Mouse (Mus musculus): ENCODE results near the gene Ankrd13d. TPM values are rescaled to one million over a fixed set of nuclear protein-coding genes. Genes with fewer than 3 reads are reported as not detected.
"Not testable (repeated sequence)": the region's sequence is repeated elsewhere in the genome, so short reads cannot be mapped to it uniquely, and the experiment has no call there.

Gene Ankrd13d
- polyA plus RNA-seq, 1 experiment from 2014 or later: 62.9 TPM

DNA sequence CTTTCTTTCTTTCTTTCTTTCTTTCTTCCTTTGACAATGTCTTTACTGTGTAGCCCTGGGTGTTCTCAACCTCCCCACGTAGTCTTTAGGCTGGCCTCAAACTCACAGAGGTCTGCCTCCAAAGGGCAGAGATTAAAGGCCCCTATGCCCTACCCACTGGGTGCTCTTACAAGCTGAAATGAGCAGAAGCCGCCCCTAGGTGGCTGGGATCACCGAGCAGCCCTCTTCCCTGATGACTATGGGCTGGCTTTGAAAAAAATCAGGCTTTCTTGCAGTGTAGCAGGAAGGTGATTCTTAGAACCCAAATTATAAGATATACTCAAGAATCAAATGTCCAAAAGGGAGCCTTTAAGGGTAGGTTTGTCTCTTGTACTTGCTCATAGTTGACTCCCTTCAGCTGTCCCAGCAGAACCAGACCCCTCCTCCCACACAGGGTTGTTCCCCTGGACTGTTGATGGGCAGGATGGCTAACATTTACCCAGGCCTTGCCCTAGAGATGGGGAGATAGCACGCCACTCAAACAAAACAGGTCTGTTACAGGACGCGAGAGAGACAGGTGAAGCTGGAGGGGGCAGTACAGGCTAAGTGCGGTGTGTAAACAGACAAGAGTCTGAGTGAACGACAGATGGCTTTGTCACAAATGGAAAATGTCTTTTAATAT, 21.8 kb downstream of the Ankrd13d start:
- no peak for ATAC-seq (ENCODE audit: low read depth)
- WGBS: 62% methylated on average over 8 of the region's 8 CpGs
- Histone ChIP-seq H3K27me3 (ENCODE audit: control insufficient read depth, insufficient read depth, low read length) (no peaks in the 10 kb centered on the region), H3K9ac (replicated peaks; ENCODE audit: low read depth, low read length) (no peak overlapping the region), H3K4me3 (ENCODE audit: low read depth, low read length) (no peak overlapping the region), H3K27ac (ENCODE audit: low read depth, low read length) (no peak overlapping the region), H3K4me2 (ENCODE audit: low read depth, low read length) (no peak overlapping the region), H3K9me3 (ENCODE audit: control insufficient read depth, low read length) (no peaks in the 10 kb centered on the region), H3K4me1 (ENCODE audit: control insufficient read depth, insufficient read depth, low read length) (0 out of 2 replicates have a peak, but pooled peaks cover 2% of the 10 kb centered on the region), H3K36me3 (ENCODE audit: control insufficient read depth, insufficient read depth, low read length) (no peaks in the 10 kb centered on the region)

DNA sequence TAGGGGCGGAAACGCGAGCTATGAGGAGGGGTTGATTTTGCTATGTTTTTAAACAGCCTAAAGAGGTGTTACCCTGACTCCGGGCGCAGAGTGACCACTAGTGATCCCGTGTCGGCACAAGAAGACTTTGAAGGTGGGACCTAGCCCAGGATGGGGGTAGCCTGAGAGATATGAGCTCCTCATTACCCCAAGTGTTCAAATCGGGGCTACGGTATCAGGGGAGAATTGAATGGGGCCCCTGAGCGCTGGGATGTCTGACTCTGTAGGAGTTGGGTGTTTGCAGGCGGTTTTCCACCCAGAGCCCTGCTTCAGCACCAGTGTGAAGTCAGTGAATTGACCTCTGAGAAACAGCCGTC, 25.1 kb downstream of the Ankrd13d start:
- H3K9me3 ChIP-seq (ENCODE audit: control insufficient read depth, low read length): no peaks in the 10 kb centered on the region
- peak overlapping the region; percentile 84 for H3K4me2 ChIP-seq (ENCODE audit: low read depth, low read length)
- peak overlapping the region; percentile 25; the same call in 1 of the 2 replicates for H3K9ac ChIP-seq (replicated peaks; ENCODE audit: low read depth, low read length)
- no peak overlapping the region for H3K27ac ChIP-seq (ENCODE audit: low read depth, low read length)
- H3K36me3 ChIP-seq (ENCODE audit: control insufficient read depth, insufficient read depth, low read length): no peaks in the 10 kb centered on the region
- no peaks in the 10 kb centered on the region for H3K27me3 ChIP-seq (ENCODE audit: control insufficient read depth, insufficient read depth, low read length)
- ATAC-seq (ENCODE audit: low read depth): no peak
- WGBS: 17% methylated on average over 12 of the region's 12 CpGs
- H3K4me1 ChIP-seq (ENCODE audit: control insufficient read depth, insufficient read depth, low read length): 0 out of 2 replicates have a peak, but pooled peaks cover 2% of the 10 kb centered on the region
- peak overlapping the region; percentile 51 for H3K4me3 ChIP-seq (ENCODE audit: low read depth, low read length)

DNA sequence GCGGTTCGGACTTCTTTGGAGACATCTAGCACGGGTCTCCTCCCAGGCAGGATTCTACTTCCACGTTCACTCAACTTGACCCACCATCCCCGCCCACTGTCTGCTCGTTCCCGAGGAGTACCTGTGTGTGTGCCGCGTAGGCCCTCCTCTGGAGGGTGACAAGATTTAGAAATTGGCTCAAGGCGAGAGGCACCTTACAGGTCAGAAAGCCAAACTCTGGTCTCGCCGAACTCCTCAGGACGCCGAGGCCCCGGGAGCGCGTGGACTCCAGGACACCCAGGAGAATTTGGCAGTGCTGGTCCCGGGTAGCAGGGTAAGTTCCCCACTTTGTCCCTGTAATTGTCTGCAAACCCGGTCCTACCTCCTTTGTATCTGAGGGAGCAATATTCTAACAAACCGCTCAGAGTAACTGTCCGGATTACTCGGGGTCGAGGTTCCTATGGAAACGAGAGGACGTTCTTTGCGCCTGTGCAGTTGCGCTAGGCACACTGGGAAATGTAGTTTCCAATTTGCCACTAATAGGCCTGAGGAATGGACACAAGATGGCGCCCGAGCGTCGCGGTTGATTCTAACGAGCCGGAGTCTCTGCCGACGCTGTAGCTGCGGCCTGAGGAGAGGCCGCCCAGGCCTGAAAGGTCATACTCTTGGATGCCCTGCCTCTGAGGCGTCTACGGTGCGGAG, 25.6 kb downstream of the Ankrd13d start:
- H3K4me2 ChIP-seq (ENCODE audit: low read depth, low read length): peak overlapping the region; percentile 84
- H3K9ac ChIP-seq (replicated peaks; ENCODE audit: low read depth, low read length): peak overlapping the region; percentile 50
- no peaks in the 10 kb centered on the region for H3K27me3 ChIP-seq (ENCODE audit: control insufficient read depth, insufficient read depth, low read length)
- H3K9me3 ChIP-seq (ENCODE audit: control insufficient read depth, low read length): no peaks in the 10 kb centered on the region
- 0 out of 2 replicates have a peak, but pooled peaks cover 2% of the 10 kb centered on the region for H3K4me1 ChIP-seq (ENCODE audit: control insufficient read depth, insufficient read depth, low read length)
- H3K27ac ChIP-seq (ENCODE audit: low read depth, low read length): no peak overlapping the region
- peak overlapping the region; percentile 51 for H3K4me3 ChIP-seq (ENCODE audit: low read depth, low read length)
- no peaks in the 10 kb centered on the region for H3K36me3 ChIP-seq (ENCODE audit: control insufficient read depth, insufficient read depth, low read length)
- under 1% methylated on average over 41 of the region's 41 CpGs for WGBS
- peak; percentile 93 for ATAC-seq (ENCODE audit: low read depth)

DNA sequence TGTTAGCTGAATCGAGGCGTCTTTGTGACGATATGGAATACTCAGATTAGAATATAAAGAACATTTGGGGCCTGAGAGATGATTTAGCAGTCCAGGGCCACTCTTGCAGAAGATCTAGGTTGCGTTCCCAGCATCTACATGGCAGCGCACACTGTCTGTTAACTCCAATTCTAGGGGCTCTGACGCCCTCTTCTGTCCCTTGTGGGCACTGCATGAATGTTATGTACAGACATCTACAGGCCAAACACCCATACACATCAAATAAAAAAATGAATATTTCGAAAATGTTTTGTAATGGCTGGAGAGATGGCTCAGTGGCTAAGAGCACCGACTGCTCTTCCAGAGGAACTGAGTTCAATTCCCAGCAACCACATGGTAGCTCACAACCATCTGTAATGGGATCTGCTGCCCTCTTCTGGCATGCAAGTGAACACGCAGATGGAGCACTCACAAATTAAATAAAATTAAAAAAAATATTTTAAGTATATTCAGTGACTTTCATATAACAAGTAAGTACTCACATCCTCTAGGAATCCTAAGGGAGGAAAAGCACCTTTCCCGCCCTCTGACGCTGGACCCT, 27.3 kb downstream of the Ankrd13d start:
- no peak for ATAC-seq (ENCODE audit: low read depth)
- H3K4me3 ChIP-seq (ENCODE audit: low read depth, low read length): no peak overlapping the region

DNA sequence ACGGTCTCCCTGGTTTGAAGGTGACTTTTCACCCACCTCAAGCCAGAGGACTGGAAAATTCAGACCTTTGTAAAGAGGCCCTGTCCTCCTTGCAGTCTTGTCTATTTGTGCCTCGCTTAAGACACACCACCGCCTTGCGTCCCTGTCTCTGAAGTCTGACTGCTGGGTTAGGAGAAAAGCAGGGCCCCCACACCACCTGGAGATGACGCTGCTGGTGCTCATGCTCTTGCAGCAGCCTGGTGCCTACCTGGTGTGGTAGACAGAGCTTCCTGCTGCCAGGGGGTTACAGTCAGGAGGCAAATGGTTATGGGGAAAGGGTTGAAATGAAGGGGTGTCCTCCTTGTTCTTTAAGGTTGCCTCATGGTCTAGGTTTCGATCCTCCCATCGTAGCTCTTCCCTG, 28.7 kb downstream of the Ankrd13d start:
- Histone ChIP-seq H3K4me1 (ENCODE audit: control insufficient read depth, insufficient read depth, low read length) (0 out of 2 replicates have a peak, but pooled peaks cover 2% of the 10 kb centered on the region), H3K4me3 (ENCODE audit: low read depth, low read length) (no peak overlapping the region), H3K4me2 (ENCODE audit: low read depth, low read length) (no peak overlapping the region), H3K27ac (ENCODE audit: low read depth, low read length) (no peak overlapping the region), H3K9me3 (ENCODE audit: control insufficient read depth, low read length) (no peaks in the 10 kb centered on the region), H3K36me3 (ENCODE audit: control insufficient read depth, insufficient read depth, low read length) (no peaks in the 10 kb centered on the region), H3K9ac (replicated peaks; ENCODE audit: low read depth, low read length) (no peak overlapping the region), H3K27me3 (ENCODE audit: control insufficient read depth, insufficient read depth, low read length) (no peaks in the 10 kb centered on the region)
- ATAC-seq (ENCODE audit: low read depth): no peak
- 92% methylated on average over 7 of the region's 7 CpGs for WGBS

More for the DNA sequence above, 27.3 kb downstream of the Ankrd13d start:
- H3K27ac ChIP-seq (ENCODE audit: low read depth, low read length): no peak overlapping the region
- H3K36me3 ChIP-seq (ENCODE audit: control insufficient read depth, insufficient read depth, low read length): no peaks in the 10 kb centered on the region
- no peaks in the 10 kb centered on the region for H3K27me3 ChIP-seq (ENCODE audit: control insufficient read depth, insufficient read depth, low read length)
- WGBS: 75% methylated on average over 11 of the region's 11 CpGs
- no peak overlapping the region for H3K9ac ChIP-seq (replicated peaks; ENCODE audit: low read depth, low read length)
- no peak overlapping the region for H3K4me2 ChIP-seq (ENCODE audit: low read depth, low read length)
- H3K9me3 ChIP-seq (ENCODE audit: control insufficient read depth, low read length): no peaks in the 10 kb centered on the region
- H3K4me1 ChIP-seq (ENCODE audit: control insufficient read depth, insufficient read depth, low read length): 0 out of 2 replicates have a peak, but pooled peaks cover 2% of the 10 kb centered on the region

DNA sequence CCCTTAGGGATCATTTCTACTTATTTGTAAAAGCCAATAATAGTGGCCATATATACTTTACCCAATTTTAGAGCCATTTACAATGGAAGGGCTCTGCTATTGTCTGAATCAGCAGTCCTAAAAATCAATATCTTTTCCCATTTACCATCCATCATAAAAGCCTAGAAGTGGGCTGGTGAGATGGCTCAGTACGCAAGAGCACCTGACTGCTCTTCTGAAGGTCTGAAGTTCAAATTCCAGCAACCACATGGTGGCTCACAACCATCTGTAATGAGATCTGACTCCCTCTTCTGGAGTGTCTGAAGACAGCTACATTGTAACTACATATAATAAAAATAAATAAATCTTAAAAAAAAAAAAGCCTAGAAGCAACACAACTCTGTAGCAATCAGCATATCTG, 34.3 kb downstream of the Ankrd13d start:
- H3K4me3 ChIP-seq (ENCODE audit: low read depth, low read length); ATAC-seq (ENCODE audit: low read depth); H3K4me1 ChIP-seq (ENCODE audit: control insufficient read depth, insufficient read depth, low read length); H3K9me3 ChIP-seq (ENCODE audit: control insufficient read depth, low read length); H3K36me3 ChIP-seq (ENCODE audit: control insufficient read depth, insufficient read depth, low read length); H3K9ac ChIP-seq (replicated peaks; ENCODE audit: low read depth, low read length); H3K27me3 ChIP-seq (ENCODE audit: control insufficient read depth, insufficient read depth, low read length); H3K4me2 ChIP-seq (ENCODE audit: low read depth, low read length); H3K27ac ChIP-seq (ENCODE audit: low read depth, low read length): not testable (repeated sequence)
- WGBS: 65% methylated on average over 1 of the region's 1 CpGs

DNA sequence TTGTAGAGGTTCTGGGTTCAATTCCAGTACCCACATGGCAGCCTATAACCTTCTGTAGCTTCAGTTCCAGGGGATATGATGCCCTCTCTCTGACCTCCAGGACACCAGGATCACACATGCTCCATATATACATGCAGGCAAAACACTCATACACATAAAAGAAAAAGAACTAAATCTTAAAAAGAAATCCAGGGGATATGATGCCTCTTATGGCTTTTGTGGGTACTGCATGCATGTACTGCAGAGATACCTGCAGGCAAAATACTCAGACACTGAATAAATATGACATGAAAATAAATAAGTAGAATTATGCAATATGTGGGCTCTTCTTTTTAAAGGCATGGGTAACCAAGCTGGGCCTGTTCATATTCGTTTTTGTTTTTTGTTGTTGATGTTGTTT, 35.9 kb downstream of the Ankrd13d start:
- no peak overlapping the region for H3K4me3 ChIP-seq (ENCODE audit: low read depth, low read length)
- H3K27ac ChIP-seq (ENCODE audit: low read depth, low read length): no peak overlapping the region
- H3K4me2 ChIP-seq (ENCODE audit: low read depth, low read length): no peak overlapping the region
- H3K9me3 ChIP-seq (ENCODE audit: control insufficient read depth, low read length): no peaks in the 10 kb centered on the region
- no peaks in the 10 kb centered on the region for H3K27me3 ChIP-seq (ENCODE audit: control insufficient read depth, insufficient read depth, low read length)
- H3K9ac ChIP-seq (replicated peaks; ENCODE audit: low read depth, low read length): no peak overlapping the region
- no peaks in the 10 kb centered on the region for H3K36me3 ChIP-seq (ENCODE audit: control insufficient read depth, insufficient read depth, low read length)
- no peaks in the 10 kb centered on the region for H3K4me1 ChIP-seq (ENCODE audit: control insufficient read depth, insufficient read depth, low read length)
- 57% methylated on average over 1 of the region's 1 CpGs for WGBS
- no peak for ATAC-seq (ENCODE audit: low read depth)

DNA sequence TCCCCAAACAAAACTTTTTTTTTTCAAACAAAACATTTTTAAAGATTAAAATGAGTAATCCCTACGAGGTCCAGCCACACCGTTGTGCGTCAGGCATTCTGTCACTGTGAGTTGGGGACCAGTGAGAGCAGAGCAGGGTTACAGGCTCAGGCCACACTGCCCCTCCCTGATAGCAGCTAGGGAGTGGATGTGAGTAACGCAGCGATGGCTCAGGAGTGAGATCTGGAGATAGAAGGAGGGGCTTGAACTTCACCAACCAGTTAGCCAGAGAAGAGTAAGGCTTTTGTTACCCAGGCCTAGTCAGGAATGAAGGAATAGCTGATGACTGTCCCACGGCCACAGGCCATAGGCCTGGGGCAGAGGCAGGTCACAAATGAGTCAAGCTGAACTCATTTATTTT, 38.2 kb downstream of the Ankrd13d start:
- H3K27me3 ChIP-seq (ENCODE audit: control insufficient read depth, insufficient read depth, low read length): no peaks in the 10 kb centered on the region
- no peak overlapping the region for H3K27ac ChIP-seq (ENCODE audit: low read depth, low read length)
- no peaks in the 10 kb centered on the region for H3K4me1 ChIP-seq (ENCODE audit: control insufficient read depth, insufficient read depth, low read length)
- H3K9ac ChIP-seq (replicated peaks; ENCODE audit: low read depth, low read length): no peak overlapping the region
- H3K4me3 ChIP-seq (ENCODE audit: low read depth, low read length): no peak overlapping the region
- ATAC-seq (ENCODE audit: low read depth): no peak
- H3K9me3 ChIP-seq (ENCODE audit: control insufficient read depth, low read length): no peaks in the 10 kb centered on the region
- H3K4me2 ChIP-seq (ENCODE audit: low read depth, low read length): no peak overlapping the region
- H3K36me3 ChIP-seq (ENCODE audit: control insufficient read depth, insufficient read depth, low read length): no peaks in the 10 kb centered on the region
- WGBS: 81% methylated on average over 6 of the region's 6 CpGs

DNA sequence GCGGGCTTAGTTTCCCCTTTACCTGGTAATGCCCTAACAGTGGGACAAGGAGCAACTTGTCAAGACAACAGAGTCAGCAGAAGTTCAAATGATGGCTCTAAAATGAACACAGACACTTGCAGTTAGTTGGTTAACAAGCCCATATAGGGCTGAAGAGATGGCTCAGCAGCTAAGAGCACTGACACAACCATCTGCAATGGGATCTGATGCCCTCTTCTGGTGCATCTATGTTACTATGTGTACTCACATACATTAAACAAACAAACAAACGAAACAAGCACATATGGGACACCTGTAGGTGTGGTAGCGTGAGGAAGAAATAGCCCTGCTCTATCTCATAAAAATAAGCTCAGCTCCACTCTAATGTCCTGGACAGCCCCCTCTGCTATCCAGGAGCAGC, 40.5 kb downstream of the Ankrd13d start:
- H3K9me3 ChIP-seq (ENCODE audit: control insufficient read depth, low read length): no peaks in the 10 kb centered on the region
- H3K4me3 ChIP-seq (ENCODE audit: low read depth, low read length): no peak overlapping the region
- no peaks in the 10 kb centered on the region for H3K27me3 ChIP-seq (ENCODE audit: control insufficient read depth, insufficient read depth, low read length)
- H3K4me1 ChIP-seq (ENCODE audit: control insufficient read depth, insufficient read depth, low read length): no peaks in the 10 kb centered on the region
- WGBS: 67% methylated on average over 3 of the region's 3 CpGs
- no peak overlapping the region for H3K27ac ChIP-seq (ENCODE audit: low read depth, low read length)
- H3K9ac ChIP-seq (replicated peaks; ENCODE audit: low read depth, low read length): no peak overlapping the region
- H3K36me3 ChIP-seq (ENCODE audit: control insufficient read depth, insufficient read depth, low read length): no peaks in the 10 kb centered on the region
- no peak for ATAC-seq (ENCODE audit: low read depth)
- no peak overlapping the region for H3K4me2 ChIP-seq (ENCODE audit: low read depth, low read length)
